Mouse (Mus musculus): ENCODE data around the gene Gclc. TPM values are rescaled to one million over a fixed set of nuclear protein-coding genes. Genes with fewer than 3 reads are reported as not detected.

The Gclc gene
- total and polyA plus RNA-seq, 2 experiments from 2014 or later: 16.9 to 24.9 TPM

DNA sequence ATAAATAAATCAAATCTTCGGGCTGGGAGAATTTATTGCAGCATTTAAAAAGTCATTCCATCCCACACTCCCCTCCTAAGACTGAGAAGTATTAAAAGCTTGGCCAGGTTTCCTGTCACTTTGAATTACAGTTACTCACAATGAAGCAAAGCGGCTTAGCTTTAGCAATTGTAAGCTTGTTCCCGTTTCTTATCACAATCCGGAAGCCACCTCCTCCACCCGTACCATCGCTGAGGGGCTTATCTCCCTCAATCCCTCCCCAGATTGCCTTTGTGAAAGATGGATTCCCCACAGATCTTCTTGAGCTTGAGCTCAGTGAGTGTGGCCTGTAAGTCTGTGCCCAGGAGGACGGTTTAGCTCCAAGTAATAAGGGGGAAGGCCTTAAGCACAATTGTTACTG, 64.5 kb downstream of the Gclc start:
- no peak overlapping the region for H3K4me3 ChIP-seq (ENCODE audit: low read length)
- no peaks in the 10 kb centered on the region for H3K36me3 ChIP-seq (ENCODE audit: insufficient read depth, low read length)
- no peak for TF ChIP-seq CTCF (IDR thresholded peaks at IDR 0.05; ENCODE audit: low read depth)
- H3K9ac ChIP-seq (replicated peaks; ENCODE audit: low read length): no peak overlapping the region
- H3K27ac ChIP-seq: no peak overlapping the region
- ATAC-seq: no peak
- DNase-seq (ENCODE audit: low spot score): no peak
- H3K9me3 ChIP-seq (ENCODE audit: low read length): no peaks in the 10 kb centered on the region
- H3K4me1 ChIP-seq (ENCODE audit: insufficient read depth, low read length): no peaks in the 10 kb centered on the region
- H3K27me3 ChIP-seq (ENCODE audit: insufficient read depth, low read length): no peaks in the 10 kb centered on the region
- H3K4me2 ChIP-seq (ENCODE audit: low read depth, low read length): no peak overlapping the region
- WGBS: 80% methylated on average over 7 of the region's 7 CpGs

DNA sequence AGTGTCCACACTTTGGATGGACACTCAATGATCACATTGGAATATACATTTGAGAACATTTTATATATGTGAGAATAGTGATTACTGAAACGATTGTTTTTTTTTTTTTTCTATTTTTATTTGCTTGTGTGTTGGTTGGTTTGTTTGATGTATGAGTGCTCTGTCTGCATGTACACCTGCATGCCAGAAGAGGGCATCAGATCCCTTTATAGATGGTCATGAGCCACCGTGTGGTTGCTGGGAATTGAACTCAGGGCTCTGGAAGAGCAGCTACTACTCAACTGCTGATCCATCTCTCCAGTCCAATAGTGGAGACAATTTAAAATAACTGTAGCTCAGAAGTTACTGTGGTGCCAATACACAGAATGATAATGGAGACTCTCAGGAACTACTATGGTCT, 65.0 kb downstream of the Gclc start:
- Histone ChIP-seq H3K36me3 (ENCODE audit: insufficient read depth, low read length) (no peaks in the 10 kb centered on the region), H3K27me3 (ENCODE audit: insufficient read depth, low read length) (no peaks in the 10 kb centered on the region), H3K4me2 (ENCODE audit: low read depth, low read length) (no peak overlapping the region), H3K27ac (no peak overlapping the region), H3K4me3 (ENCODE audit: low read length) (no peak overlapping the region), H3K4me1 (ENCODE audit: insufficient read depth, low read length) (no peaks in the 10 kb centered on the region), H3K9me3 (ENCODE audit: low read length) (no peaks in the 10 kb centered on the region), H3K9ac (replicated peaks; ENCODE audit: low read length) (no peak overlapping the region)
- TF ChIP-seq CTCF (IDR thresholded peaks at IDR 0.05; ENCODE audit: low read depth): 0 out of 2 replicates have a peak, but pooled peaks have one; percentile 11
- DNase-seq (ENCODE audit: low spot score) (no peak), ATAC-seq (no peak)
- 91% methylated on average over 2 of the region's 2 CpGs for WGBS

DNA sequence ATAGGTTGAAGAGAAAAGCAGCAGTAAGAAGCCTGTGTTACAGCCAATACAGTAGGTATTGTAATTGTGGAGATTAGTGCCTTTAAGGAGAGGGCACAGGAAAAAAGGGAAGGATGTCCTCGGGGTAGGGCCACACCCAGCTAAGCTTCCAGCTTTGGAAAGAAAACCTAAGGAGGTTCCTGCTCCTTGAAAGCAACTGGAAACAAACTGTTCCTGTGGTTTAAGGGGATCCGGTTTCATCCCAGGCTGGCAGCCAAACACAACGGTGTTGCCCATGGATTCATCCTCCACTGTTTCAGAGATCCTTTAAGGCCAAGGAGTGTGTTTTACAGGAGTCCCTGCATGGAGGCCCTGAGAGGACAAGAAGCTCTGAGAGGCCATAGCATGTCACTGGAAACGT, 66.5 kb downstream of the Gclc start:
- H3K9ac ChIP-seq (replicated peaks; ENCODE audit: low read length): no peak overlapping the region
- no peaks in the 10 kb centered on the region for H3K36me3 ChIP-seq (ENCODE audit: insufficient read depth, low read length)
- H3K4me2 ChIP-seq (ENCODE audit: low read depth, low read length): no peak overlapping the region
- DNase-seq (ENCODE audit: low spot score) (no peak), ATAC-seq (no peak)
- no peak overlapping the region for H3K4me3 ChIP-seq (ENCODE audit: low read length)
- no peaks in the 10 kb centered on the region for H3K27me3 ChIP-seq (ENCODE audit: insufficient read depth, low read length)
- no peaks in the 10 kb centered on the region for H3K4me1 ChIP-seq (ENCODE audit: insufficient read depth, low read length)
- 77% methylated on average over 4 of the region's 4 CpGs for WGBS
- no peak for TF ChIP-seq CTCF (IDR thresholded peaks at IDR 0.05; ENCODE audit: low read depth)
- no peak overlapping the region for H3K27ac ChIP-seq
- H3K9me3 ChIP-seq (ENCODE audit: low read length): no peaks in the 10 kb centered on the region

DNA sequence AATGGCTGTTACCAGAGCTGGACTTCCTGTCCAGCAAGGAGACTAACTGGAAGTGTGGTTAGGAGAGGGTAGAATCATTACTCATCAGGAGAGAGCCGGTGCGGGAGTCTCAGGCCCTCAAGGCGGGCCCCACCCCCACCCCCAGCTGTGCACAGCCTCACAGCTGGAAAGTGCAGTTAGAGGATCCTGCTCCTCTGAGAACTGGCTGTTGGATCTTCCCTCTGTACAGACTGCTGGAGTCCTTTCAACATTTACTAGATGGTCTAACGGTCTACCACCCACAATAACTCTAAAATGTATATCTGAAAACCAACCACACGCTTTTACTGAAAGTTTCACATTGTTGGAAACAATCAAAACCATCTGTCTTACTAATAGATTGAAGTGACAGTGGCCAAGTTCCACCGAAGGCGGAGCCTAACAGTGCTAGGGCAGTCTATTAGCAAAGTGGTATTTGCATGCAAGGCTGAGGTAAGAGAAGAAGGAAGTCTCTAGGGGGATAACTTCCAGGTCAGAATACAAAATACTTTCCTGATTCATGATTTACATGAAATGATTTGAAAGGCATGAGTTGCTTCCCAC, 71.1 kb downstream of the Gclc start:
- no peak for TF ChIP-seq CTCF (IDR thresholded peaks at IDR 0.05; ENCODE audit: low read depth)
- no peaks in the 10 kb centered on the region for H3K27me3 ChIP-seq (ENCODE audit: insufficient read depth, low read length)
- DNase-seq (ENCODE audit: low spot score): no peak
- no peaks in the 10 kb centered on the region for H3K36me3 ChIP-seq (ENCODE audit: insufficient read depth, low read length)
- H3K27ac ChIP-seq: no peak overlapping the region
- no peaks in the 10 kb centered on the region for H3K9me3 ChIP-seq (ENCODE audit: low read length)
- H3K9ac ChIP-seq (replicated peaks; ENCODE audit: low read length): no peak overlapping the region
- H3K4me3 ChIP-seq (ENCODE audit: low read length): no peak overlapping the region
- H3K4me1 ChIP-seq (ENCODE audit: insufficient read depth, low read length): no peaks in the 10 kb centered on the region
- WGBS: 24% methylated on average over 7 of the region's 7 CpGs
- no peak for ATAC-seq
- no peak overlapping the region for H3K4me2 ChIP-seq (ENCODE audit: low read depth, low read length)

DNA sequence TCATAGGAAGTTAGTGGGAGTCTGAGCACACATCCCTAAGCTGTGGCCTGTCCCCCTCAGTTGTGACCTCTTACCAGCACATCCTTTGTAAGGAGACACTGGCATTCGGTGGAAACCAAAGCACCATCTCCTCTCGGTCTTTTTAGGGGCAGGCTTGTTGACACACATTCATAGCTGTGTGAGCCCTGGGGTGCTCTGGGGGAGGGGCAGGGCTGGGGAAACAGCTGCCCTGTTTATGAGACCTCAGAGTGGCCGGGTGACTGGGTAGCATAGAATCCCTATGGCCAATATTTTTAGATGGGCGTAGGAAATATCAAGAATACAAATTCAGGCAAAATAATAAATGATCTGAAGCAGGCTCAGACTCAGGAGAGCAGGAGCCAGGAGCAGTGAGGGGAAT, 71.9 kb downstream of the Gclc start:
- no peaks in the 10 kb centered on the region for H3K27me3 ChIP-seq (ENCODE audit: insufficient read depth, low read length)
- no peak for TF ChIP-seq CTCF (IDR thresholded peaks at IDR 0.05; ENCODE audit: low read depth)
- ATAC-seq (no peak), DNase-seq (ENCODE audit: low spot score) (no peak)
- no peaks in the 10 kb centered on the region for H3K9me3 ChIP-seq (ENCODE audit: low read length)
- no peak overlapping the region for H3K4me3 ChIP-seq (ENCODE audit: low read length)
- no peak overlapping the region for H3K9ac ChIP-seq (replicated peaks; ENCODE audit: low read length)
- no peaks in the 10 kb centered on the region for H3K4me1 ChIP-seq (ENCODE audit: insufficient read depth, low read length)
- WGBS: 36% methylated on average over 4 of the region's 4 CpGs
- H3K4me2 ChIP-seq (ENCODE audit: low read depth, low read length): no peak overlapping the region
- H3K36me3 ChIP-seq (ENCODE audit: insufficient read depth, low read length): no peaks in the 10 kb centered on the region
- H3K27ac ChIP-seq: no peak overlapping the region

DNA sequence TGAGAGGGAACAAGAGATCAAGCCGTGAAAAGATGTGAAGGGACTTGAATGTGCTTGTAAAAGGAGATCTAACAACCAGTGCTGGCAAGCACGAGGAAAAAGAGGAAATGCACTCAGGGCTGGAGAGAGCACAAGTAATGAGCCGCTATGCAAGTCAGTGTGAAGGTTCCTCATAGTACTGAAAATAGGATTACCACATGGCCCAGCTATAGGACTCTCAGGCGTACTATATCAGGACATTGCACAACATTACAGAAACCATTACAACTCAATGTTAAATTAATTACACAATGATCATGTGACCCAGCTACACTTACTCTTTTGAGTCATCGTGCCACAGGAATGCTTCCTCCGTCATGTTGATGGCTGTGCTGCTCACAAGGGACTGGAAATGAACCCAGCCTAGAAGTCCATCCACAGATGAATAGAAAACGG, 74.2 kb downstream of the Gclc start:
- H3K4me3 ChIP-seq (ENCODE audit: low read length): no peak overlapping the region
- WGBS: 69% methylated on average over 7 of the region's 7 CpGs
- no peak overlapping the region for H3K9ac ChIP-seq (replicated peaks; ENCODE audit: low read length)
- ATAC-seq (0 out of 2 replicates have a peak, but pooled peaks have one; percentile 38), DNase-seq (ENCODE audit: low spot score) (no peak)
- no peak overlapping the region for H3K27ac ChIP-seq
- H3K36me3 ChIP-seq (ENCODE audit: insufficient read depth, low read length): no peaks in the 10 kb centered on the region
- no peaks in the 10 kb centered on the region for H3K4me1 ChIP-seq (ENCODE audit: insufficient read depth, low read length)
- no peak for TF ChIP-seq CTCF (IDR thresholded peaks at IDR 0.05; ENCODE audit: low read depth)
- no peak overlapping the region for H3K4me2 ChIP-seq (ENCODE audit: low read depth, low read length)
- no peaks in the 10 kb centered on the region for H3K9me3 ChIP-seq (ENCODE audit: low read length)
- H3K27me3 ChIP-seq (ENCODE audit: insufficient read depth, low read length): no peaks in the 10 kb centered on the region

DNA sequence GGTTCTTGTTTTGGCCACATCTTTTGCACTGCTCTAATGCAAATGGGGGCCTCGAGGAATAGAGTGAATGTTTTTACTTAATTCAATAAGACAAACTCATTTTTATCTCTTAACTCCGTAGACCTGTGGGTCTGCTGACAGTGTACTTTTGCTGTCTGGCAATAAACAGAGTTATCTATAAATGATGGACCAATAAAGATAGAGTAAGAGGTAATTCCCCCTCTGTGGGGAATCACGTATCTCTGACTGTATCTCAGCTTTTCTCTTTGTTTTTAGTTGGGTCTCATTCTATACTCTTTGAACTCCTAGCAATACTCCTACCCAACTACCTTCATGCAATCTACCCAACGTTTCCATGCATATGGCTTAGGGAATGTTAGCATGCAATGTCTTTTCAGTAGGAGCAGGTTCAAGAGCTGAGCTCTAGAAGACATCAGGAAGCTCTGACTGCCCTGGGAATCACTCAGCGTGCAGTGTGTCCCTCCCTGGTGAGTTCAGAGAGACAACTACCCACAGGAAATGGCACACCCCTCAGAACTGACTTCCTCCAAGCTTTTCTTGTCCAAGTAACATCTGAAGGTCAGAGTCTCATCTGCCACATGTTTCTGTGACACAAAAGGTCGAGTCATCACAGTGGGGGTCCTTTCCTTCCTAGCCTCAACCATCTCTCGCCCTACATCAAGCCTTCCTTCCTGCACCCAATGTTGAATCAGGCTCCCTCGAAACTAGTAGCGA, 80.1 kb downstream of the Gclc start:
- Histone ChIP-seq H3K4me3 (ENCODE audit: low read length) (no peak overlapping the region), H3K27ac (no peak overlapping the region), H3K4me1 (ENCODE audit: insufficient read depth, low read length) (no peaks in the 10 kb centered on the region), H3K9ac (replicated peaks; ENCODE audit: low read length) (no peak overlapping the region), H3K27me3 (ENCODE audit: insufficient read depth, low read length) (no peaks in the 10 kb centered on the region), H3K4me2 (ENCODE audit: low read depth, low read length) (no peak overlapping the region), H3K9me3 (ENCODE audit: low read length) (no peaks in the 10 kb centered on the region), H3K36me3 (ENCODE audit: insufficient read depth, low read length) (no peaks in the 10 kb centered on the region)
- DNase-seq (ENCODE audit: low spot score) (no peak), ATAC-seq (no peak)
- TF ChIP-seq CTCF (IDR thresholded peaks at IDR 0.05; ENCODE audit: low read depth): no peak
- 71% methylated on average over 9 of the region's 9 CpGs for WGBS

Data from hindbrain, postnatal 0 days (tissue).